Mouse (Mus musculus): ENCODE data around the gene Cand1. TPM values are rescaled to one million over a fixed set of nuclear protein-coding genes. Genes with fewer than 3 reads are reported as not detected.

Gene Cand1
- polyA plus RNA-seq, 1 experiment, result 30.8 TPM

- no peaks in the 10 kb centered on the region for H3K36me3 ChIP-seq (ENCODE audit: control insufficient read depth, insufficient read depth)
- H3K27me3 ChIP-seq (ENCODE audit: control insufficient read depth, insufficient read depth, insufficient read length), result no peaks in the 10 kb centered on the region
- H3K4me2 ChIP-seq (ENCODE audit: low read depth), result no peak overlapping the region
- no peaks in the 10 kb centered on the region for H3K79me2 ChIP-seq (ENCODE audit: control insufficient read depth, insufficient read depth)
- TF ChIP-seq POLR2AphosphoS2 (IDR thresholded peaks at IDR 0.05; ENCODE audit: insufficient read length, low read depth) (no peak), MAX (IDR thresholded peaks at IDR 0.05; ENCODE audit: low read depth) (no peak), REST (IDR thresholded peaks at IDR 0.05; ENCODE audit: insufficient read depth, insufficient read length) (no peak), TCF3 (IDR thresholded peaks at IDR 0.05; ENCODE audit: insufficient read length, low read depth) (no peak), MYOG (IDR thresholded peaks at IDR 0.05; ENCODE audit: control insufficient read depth in 1 of 3, insufficient read depth in 1 of 3, insufficient read length in 2 of 3, low read depth in 2 of 3) (no peak), CEBPB (IDR thresholded peaks at IDR 0.05; ENCODE audit: insufficient read depth, poor library complexity, severe bottlenecking) (no peak), E2F4 (IDR thresholded peaks at IDR 0.05; ENCODE audit: insufficient read depth) (no peak), POLR2A (IDR thresholded peaks at IDR 0.05; ENCODE audit: insufficient read length, low read depth) (no peak)
- H3K4me3 ChIP-seq, result no peak overlapping the region
- H3ac ChIP-seq (ENCODE audit: control insufficient read depth, insufficient read length), result no peak overlapping the region
Measured at GRCm38 (mm10) chr10:119161820-119162382, 78.0 kb downstream of the Cand1 start.

GRCm38 (mm10) chr10:119160161-119160560 is 79.7 kb downstream of the Cand1 start:
- H3K36me3 ChIP-seq (ENCODE audit: control insufficient read depth, insufficient read depth), result no peaks in the 10 kb centered on the region
- no peaks in the 10 kb centered on the region for H3K79me2 ChIP-seq (ENCODE audit: control insufficient read depth, insufficient read depth)
- H3K4me2 ChIP-seq (ENCODE audit: low read depth), result no peak overlapping the region
- no peak overlapping the region for H3ac ChIP-seq (ENCODE audit: control insufficient read depth, insufficient read length)
- H3K4me3 ChIP-seq, result no peak overlapping the region
- H3K27me3 ChIP-seq (ENCODE audit: control insufficient read depth, insufficient read depth, insufficient read length), result no peaks in the 10 kb centered on the region
- TF ChIP-seq SRF (IDR thresholded peaks at IDR 0.05; ENCODE audit: control insufficient read depth, insufficient read length, low read depth) (no peak), MAX (IDR thresholded peaks at IDR 0.05; ENCODE audit: low read depth) (no peak), POLR2AphosphoS2 (IDR thresholded peaks at IDR 0.05; ENCODE audit: insufficient read length, low read depth) (no peak), USF1 (IDR thresholded peaks at IDR 0.05; ENCODE audit: low read depth) (no peak), TCF3 (IDR thresholded peaks at IDR 0.05; ENCODE audit: insufficient read length, low read depth) (no peak), E2F4 (IDR thresholded peaks at IDR 0.05; ENCODE audit: insufficient read depth) (no peak)

GRCm38 (mm10) chr10:119149261-119149660 is 90.6 kb downstream of the Cand1 start:
- Histone ChIP-seq H3ac (ENCODE audit: control insufficient read depth, insufficient read length) (no peak overlapping the region), H3K4me3 (no peak overlapping the region), H3K27me3 (ENCODE audit: control insufficient read depth, insufficient read depth, insufficient read length) (no peaks in the 10 kb centered on the region), H3K79me2 (ENCODE audit: control insufficient read depth, insufficient read depth) (no peaks in the 10 kb centered on the region), H3K36me3 (ENCODE audit: control insufficient read depth, insufficient read depth) (no peaks in the 10 kb centered on the region), H3K4me2 (ENCODE audit: low read depth) (no peak overlapping the region)
- no peak for TF ChIP-seq SRF (IDR thresholded peaks at IDR 0.05; ENCODE audit: control insufficient read depth, insufficient read length, low read depth)
- no peak for TF ChIP-seq TCF3 (IDR thresholded peaks at IDR 0.05; ENCODE audit: insufficient read length, low read depth)
- no peak for TF ChIP-seq REST (IDR thresholded peaks at IDR 0.05; ENCODE audit: insufficient read depth, insufficient read length)
- no peak for TF ChIP-seq MYOG (IDR thresholded peaks at IDR 0.05; ENCODE audit: control insufficient read depth in 1 of 3, insufficient read depth in 1 of 3, insufficient read length in 2 of 3, low read depth in 2 of 3)

Other genes starting within 250 kb of the Cand1 start
- 0.08 TPM for gene Grip1, start 213.8 kb upstream of the Cand1 start, polyA plus RNA-seq (2012; fragmentation: generic; extraction: Trizol)

Data from myocyte (in vitro differentiated cells).